Mouse (Mus musculus) heart, postnatal 36 days (tissue): ENCODE measurements around the gene Stk31. TPM values are rescaled to one million over a fixed set of nuclear protein-coding genes. Genes with fewer than 3 reads are reported as not detected.

Source experiments
- total RNA-seq, 2 experiments: library from RNA; stranded (reverse); gene quantifications; 2 replicates each; pipeline ENCODE4 v1.2.3; 2021

Gene Stk31
- total RNA-seq, 2 experiments from 2014 or later: 0.16 TPM; not detected in 1

Other genes with a start within 250 kb of the Stk31 start
- gene Igf2bp3, start 180.6 kb upstream of the Stk31 start, total RNA-seq: under 1 TPM; 0.19 to 0.22 TPM
- 10 to 100 TPM; 26.8 to 28.4 TPM for gene Tra2a, start 131.6 kb upstream of the Stk31 start, total RNA-seq
- gene Ccdc126, start 76.3 kb upstream of the Stk31 start, total RNA-seq: 1 to 10 TPM; 4.4 to 4.6 TPM
- under 1 TPM; 0.28 to 0.54 TPM for gene Fam221a, start 27.9 kb upstream of the Stk31 start, total RNA-seq